Mouse (Mus musculus) left cerebral cortex, postnatal 4 days (tissue): Measurements from ENCODE around the gene Fam126a. TPM values are rescaled to one million over a fixed set of nuclear protein-coding genes. Genes with fewer than 3 reads are reported as not detected.

ENCODE experiments used
- DNase-seq: peaks from one replicate; pipeline ENCODE4 v3.0.0-alpha.2; 2022
- intact Hi-C: fragments of 180-260 bp; cut with DNase I; formaldehyde crosslinking; loops from one replicate; pipeline ENCODE4 v1.15.1; 2025
- total RNA-seq, 2 experiments: library from RNA; stranded (reverse); gene quantifications; 2 replicates each; pipeline ENCODE4 v1.2.3; 2021

Gene Fam126a
- 10 to 100 TPM; 62.8 to 73.1 TPM for total RNA-seq

- DNase-seq = peak; percentile 97
- intact Hi-C loops = no loop called here
Observed at GRCm38 (mm10) chr5:24030579-24030969, at the start of gene Fam126a. TSS of gene Fam126a (minus strand) at chr5:24030690.

- DNase-seq = no peak
- intact Hi-C loops = loop anchor here (5.0 kb wide), 1 partner anchor 221 kb away; no protein-coding TSS in a partner anchor
Observed at GRCm38 (mm10) chr5:24078420-24079179, 48.1 kb upstream of the Fam126a start.

- intact Hi-C loops = loop anchor here (5.0 kb wide), 1 partner anchor 221 kb away; no protein-coding TSS in a partner anchor
- no peak for DNase-seq
Observed at GRCm38 (mm10) chr5:24077739-24078306, 47.3 kb upstream of the Fam126a start.

- peak; percentile 77 for DNase-seq
- intact Hi-C loops = loop anchor here (5.0 kb wide), 1 partner anchor 220 kb away; no protein-coding TSS in a partner anchor
Observed at GRCm38 (mm10) chr5:24076986-24077718, 46.7 kb upstream of the Fam126a start.

GRCm38 (mm10) chr5:24072031-24072430 lies 41.5 kb upstream of the Fam126a start:
- DNase-seq = no peak
- intact Hi-C loops = no loop called here

- intact Hi-C loops = no loop called here
- DNase-seq = no peak
Observed at GRCm38 (mm10) chr5:24068955-24069354, 38.5 kb upstream of the Fam126a start.

GRCm38 (mm10) chr5:24063545-24063944 lies 33.1 kb upstream of the Fam126a start:
- intact Hi-C loops = no loop called here
- DNase-seq = no peak

GRCm38 (mm10) chr5:24063034-24063433 lies 32.5 kb upstream of the Fam126a start:
- intact Hi-C loops = no loop called here
- no peak for DNase-seq

- no peak for DNase-seq
- intact Hi-C loops = no loop called here
Observed at GRCm38 (mm10) chr5:24060949-24061348, 30.5 kb upstream of the Fam126a start.

- no peak for DNase-seq
- intact Hi-C loops = no loop called here
Observed at GRCm38 (mm10) chr5:24057592-24057991, 27.1 kb upstream of the Fam126a start.

- intact Hi-C loops = no loop called here
- no peak for DNase-seq
Observed at GRCm38 (mm10) chr5:24056865-24057264, 26.4 kb upstream of the Fam126a start.

- no peak for DNase-seq
- intact Hi-C loops = no loop called here
Observed at GRCm38 (mm10) chr5:24054382-24054781, 23.9 kb upstream of the Fam126a start.

GRCm38 (mm10) chr5:24053245-24054190 lies 23.0 kb upstream of the Fam126a start:
- intact Hi-C loops = no loop called here

GRCm38 (mm10) chr5:24051755-24052675 lies 21.5 kb upstream of the Fam126a start:
- no peak for DNase-seq
- intact Hi-C loops = no loop called here

More at GRCm38 (mm10) chr5:24053245-24054190, 23.0 kb upstream of the Fam126a start:
- peak; percentile 25 for DNase-seq

- DNase-seq = no peak
- intact Hi-C loops = no loop called here
Observed at GRCm38 (mm10) chr5:24047821-24048220, 17.3 kb upstream of the Fam126a start.

GRCm38 (mm10) chr5:24047001-24047400 lies 16.5 kb upstream of the Fam126a start:
- DNase-seq = no peak
- intact Hi-C loops = no loop called here

- peak; percentile 38 for DNase-seq
- intact Hi-C loops = no loop called here
Observed at GRCm38 (mm10) chr5:24045998-24046631, 15.6 kb upstream of the Fam126a start.

- no peak for DNase-seq
- intact Hi-C loops = no loop called here
Observed at GRCm38 (mm10) chr5:24044387-24044786, 13.9 kb upstream of the Fam126a start.

GRCm38 (mm10) chr5:24043367-24043766 lies 12.9 kb upstream of the Fam126a start:
- no peak for DNase-seq
- intact Hi-C loops = no loop called here
